Mouse (Mus musculus) liver, embryonic 14.5 days (tissue): ENCODE measurements around the gene Polr3b. TPM values are rescaled to one million over a fixed set of nuclear protein-coding genes. Genes with fewer than 3 reads are reported as not detected.

ENCODE experiments used
- ATAC-seq: fragments of 200-750 bp; cut with Nextera tagmentation; 2 replicates; pipeline ENCODE4 v1.8.0; 2017; ENCODE audit warnings: moderate number of reproducible peaks, mild to moderate bottlenecking, moderate library complexity; ENCODE audit not compliant: insufficient read depth
- DNase-seq, 3 experiments: peaks; one replicate each; pipeline ENCODE4 v3.0.0-alpha.2; 2012 to 2013; ENCODE audit warnings: low read depth in 3 of 3, low spot score in 3 of 3
- H3K27ac ChIP-seq: fragments of 300-500 bp; sonication (generic); 2 replicates; pipeline ENCODE4 v1.5.1; 2014; ENCODE audit warnings: moderate library complexity, mild to moderate bottlenecking, control low read depth, inconsistent platforms
- H3K27me3 ChIP-seq: fragments of 300-500 bp; sonication (generic); 2 replicates; pipeline ENCODE4 v1.6.1; 2014; ENCODE audit warnings: mild to moderate bottlenecking, low read length, moderate library complexity; ENCODE audit not compliant: control insufficient read depth, insufficient read depth
- H3K36me3 ChIP-seq: fragments of 300-500 bp; sonication (generic); replicated peaks from 2 replicates; pipeline ENCODE4 v1.6.1; 2014; ENCODE audit warnings: low read depth; ENCODE audit not compliant: control insufficient read depth, insufficient read depth
- H3K4me1 ChIP-seq, 2 experiments: fragments of 200-500 bp in 1 of 2; fragments of 300-500 bp in 1 of 2; sonication (generic) in 1 of 2; replicated peaks; 2 replicates each; pipeline ENCODE4 v1.6.1; 2012 to 2014; ENCODE audit warnings: antibody characterized with exemption in 1 of 2, inconsistent platforms in 1 of 2, low read length in 1 of 2; ENCODE audit not compliant: control insufficient read depth in 2 of 2, insufficient read depth in 2 of 2
- H3K4me2 ChIP-seq: fragments of 300-500 bp; sonication (generic); 2 replicates; pipeline ENCODE4 v1.6.1; 2014; ENCODE audit warnings: low read depth, mild to moderate bottlenecking, control low read depth, moderate library complexity
- H3K4me3 ChIP-seq, 2 experiments: fragments of 200-500 bp in 1 of 2; fragments of 300-500 bp in 1 of 2; sonication (generic) in 1 of 2; 2 replicates each; pipeline ENCODE4 v1.5.1; 2012 to 2014; ENCODE audit warnings: low read depth in 2 of 2, low read length in 2 of 2, mild to moderate bottlenecking in 2 of 2, control low read depth in 1 of 2, inconsistent platforms in 1 of 2, moderate library complexity in 1 of 2; ENCODE audit not compliant: insufficient read depth in 1 of 2
- H3K9ac ChIP-seq: fragments of 300-500 bp; sonication (generic); replicated peaks from 2 replicates; pipeline ENCODE4 v1.6.1; 2014; ENCODE audit warnings: mild to moderate bottlenecking, control low read depth, moderate library complexity
- H3K9me3 ChIP-seq: fragments of 300-500 bp; sonication (generic); 2 replicates; pipeline ENCODE4 v1.6.1; 2016; ENCODE audit warnings: low read length, mixed read lengths; ENCODE audit not compliant: control insufficient read depth
- CTCF ChIP-seq: IDR thresholded peaks from 2 replicates; pipeline ENCODE4 v1.5.1; 2016; ENCODE audit warnings: antibody characterized with exemption, low read depth, control low read depth
- EP300 ChIP-seq: IDR thresholded peaks from 2 replicates; pipeline ENCODE4 v1.6.1; 2016; ENCODE audit warnings: antibody characterized with exemption, low read depth
- WGBS: fragments of 180-500 bp; shearing (Covaris S2); extraction: QIAGEN DNeasy Blood & Tissue Kit; methylation state at CpG from one replicate; pipeline ENCODE4 v1.1.7; 2014; ENCODE audit not compliant: insufficient replicate concordance; 5-methylcytosine and 5-hydroxymethylcytosine counted together
- polyA plus RNA-seq, 2 experiments: library from polyadenylated mRNA; depleted of rRNA in 1 of 2; stranded (reverse) in 1 of 2; unstranded in 1 of 2; fragments of >200 nt; fragmentation: Nextera tagmentation in 1 of 2; extraction: Ambion mirVana in 1 of 2; gene quantifications; 2 replicates each; pipeline versions ENCODE4 v1.2.1 to v1.2.3; 2012 to 2014

The Polr3b gene
- polyA plus RNA-seq, 2 experiments: 3.7 to 5.8 TPM

DNA sequence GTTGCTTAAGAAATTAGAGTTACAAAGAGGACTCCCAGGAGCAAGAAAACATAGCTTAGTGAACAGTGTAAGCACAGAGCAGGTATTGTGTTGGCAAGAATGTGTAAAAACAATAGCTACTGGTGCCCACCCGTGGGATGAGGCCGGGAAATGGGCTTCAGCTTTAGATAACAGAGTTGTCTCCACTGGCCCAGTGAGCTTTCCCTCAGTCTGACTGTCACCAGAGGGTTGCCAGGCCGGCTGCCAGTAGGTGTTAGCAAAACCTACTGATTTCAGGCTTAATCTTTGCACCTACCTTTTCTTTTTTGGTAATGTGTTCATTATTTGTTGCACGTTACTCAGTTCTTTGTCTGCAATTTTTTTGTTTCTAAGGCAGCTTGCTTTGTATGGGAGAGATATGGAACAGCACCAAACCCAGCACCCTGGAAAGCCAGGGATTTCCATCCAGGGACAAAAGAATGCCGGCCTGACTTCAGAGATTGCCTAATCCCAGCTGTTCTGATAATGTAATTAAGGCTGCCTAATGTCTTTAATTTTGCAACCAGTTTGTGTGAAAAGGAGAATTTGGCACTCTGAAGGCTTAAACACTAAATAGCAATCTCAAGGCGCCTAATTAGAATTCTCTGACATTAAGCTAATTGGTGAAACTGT is 35.5 kb downstream of the Polr3b start:
- DNase-seq (no peak), ATAC-seq (no peak)
- Histone ChIP-seq H3K27ac (no peak overlapping the region), H3K9me3 (no peaks in the 10 kb centered on the region), H3K4me3 (no peak overlapping the region), H3K4me2 (no peak overlapping the region), H3K36me3 (peaks cover 4% of the 10 kb centered on the region; the same call in 1 of the 2 replicates), H3K9ac (no peak overlapping the region), H3K27me3 (no peaks in the 10 kb centered on the region), H3K4me1 (no peaks in the 10 kb centered on the region)
- TF ChIP-seq CTCF (no peak), EP300 (no peak)
- WGBS: 40% methylated on average over 6 of the region's 6 CpGs

DNA sequence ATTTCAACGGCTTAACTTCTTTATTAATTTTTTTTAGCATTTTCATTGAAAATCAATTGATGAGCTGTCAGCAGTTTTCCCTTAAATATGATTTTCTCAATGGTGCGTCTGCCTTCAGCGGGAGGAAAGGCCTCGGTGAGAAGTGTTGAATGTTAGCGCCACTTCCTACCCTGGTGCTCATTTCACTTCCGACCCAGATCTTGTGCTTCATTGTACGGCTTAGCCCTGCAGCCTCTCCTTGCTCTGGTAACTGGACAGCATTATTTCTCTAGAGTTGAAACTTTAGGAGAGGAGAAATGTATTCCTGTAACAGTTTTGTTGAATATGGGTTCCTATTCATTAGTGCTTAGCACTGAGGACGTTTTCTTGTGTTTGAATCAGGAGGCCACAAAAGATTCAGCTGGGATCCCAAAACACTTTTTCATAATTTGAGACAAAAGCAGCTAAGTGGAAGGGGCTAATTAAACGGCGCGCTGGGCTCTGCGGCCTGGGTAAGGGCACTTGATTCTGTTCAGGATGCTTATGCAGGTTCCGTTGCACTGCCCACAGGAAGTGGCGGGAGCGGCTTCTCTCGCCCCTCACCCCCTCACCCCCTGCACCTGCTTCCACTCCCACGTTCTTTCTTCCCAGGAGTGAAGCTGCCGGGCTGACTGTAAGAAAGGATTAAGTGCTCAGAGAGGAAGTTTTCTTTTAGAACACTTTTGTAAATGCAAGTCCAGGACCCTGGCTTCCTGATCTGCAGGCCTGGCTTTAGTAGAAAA is 36.2 kb downstream of the Polr3b start:
- DNase-seq (no peak), ATAC-seq (no peak)
- no peaks in the 10 kb centered on the region for H3K4me1 ChIP-seq
- H3K4me2 ChIP-seq: no peak overlapping the region
- no peaks in the 10 kb centered on the region for H3K27me3 ChIP-seq
- H3K9me3 ChIP-seq: no peaks in the 10 kb centered on the region
- H3K9ac ChIP-seq: no peak overlapping the region
- no peak overlapping the region for H3K4me3 ChIP-seq
- no peak for TF ChIP-seq EP300
- TF ChIP-seq CTCF: no peak
- WGBS: 38% methylated on average over 18 of the region's 18 CpGs
- H3K27ac ChIP-seq: no peak overlapping the region
- no peaks in the 10 kb centered on the region for H3K36me3 ChIP-seq

DNA sequence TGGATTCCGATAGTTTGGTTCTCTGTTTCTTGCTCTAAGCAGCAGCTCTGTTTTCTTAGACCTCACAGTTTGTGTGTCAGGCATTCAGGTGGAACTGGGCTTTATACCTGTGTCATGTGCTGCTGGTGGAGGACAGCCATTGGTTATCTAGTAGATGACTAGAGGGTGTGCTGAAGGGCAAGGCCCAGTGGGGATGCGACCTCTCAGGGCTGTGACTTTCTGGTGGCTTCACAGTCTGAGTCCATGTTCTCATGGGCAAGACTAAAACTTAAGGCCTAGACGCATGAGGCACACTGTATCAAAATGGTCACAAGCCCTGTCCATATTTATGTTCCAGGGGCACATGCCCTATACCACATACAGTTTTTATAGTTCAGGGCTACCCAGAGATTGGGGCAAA is 37.2 kb downstream of the Polr3b start:
- H3K36me3 ChIP-seq: no peaks in the 10 kb centered on the region
- H3K4me2 ChIP-seq: no peak overlapping the region
- 79% methylated on average over 3 of the region's 3 CpGs for WGBS
- no peak overlapping the region for H3K4me3 ChIP-seq
- no peak overlapping the region for H3K9ac ChIP-seq
- DNase-seq (no peak), ATAC-seq (no peak)
- H3K27me3 ChIP-seq: no peaks in the 10 kb centered on the region
- no peaks in the 10 kb centered on the region for H3K4me1 ChIP-seq
- no peak for TF ChIP-seq CTCF
- no peak for TF ChIP-seq EP300
- H3K27ac ChIP-seq: no peak overlapping the region
- no peaks in the 10 kb centered on the region for H3K9me3 ChIP-seq

DNA sequence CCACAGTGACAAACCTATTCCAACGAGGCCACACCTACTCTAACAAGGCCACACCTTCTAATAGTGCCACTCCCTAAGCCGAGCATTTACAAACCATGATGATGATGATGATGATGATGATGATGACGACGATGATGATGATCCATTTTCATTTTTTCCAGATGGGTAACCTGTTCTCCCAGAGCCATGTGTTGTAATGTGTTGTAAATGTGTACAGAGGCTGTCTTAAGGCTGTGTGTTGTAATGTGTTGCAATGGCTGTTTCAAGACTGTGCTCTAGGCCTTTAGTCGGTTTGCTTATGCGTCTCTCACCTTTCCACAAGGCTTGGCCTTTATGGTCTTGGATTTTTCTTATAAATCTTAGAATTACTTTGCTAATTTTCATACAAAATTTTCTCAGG is 40.0 kb downstream of the Polr3b start:
- no peak for TF ChIP-seq EP300
- TF ChIP-seq CTCF: no peak

DNA sequence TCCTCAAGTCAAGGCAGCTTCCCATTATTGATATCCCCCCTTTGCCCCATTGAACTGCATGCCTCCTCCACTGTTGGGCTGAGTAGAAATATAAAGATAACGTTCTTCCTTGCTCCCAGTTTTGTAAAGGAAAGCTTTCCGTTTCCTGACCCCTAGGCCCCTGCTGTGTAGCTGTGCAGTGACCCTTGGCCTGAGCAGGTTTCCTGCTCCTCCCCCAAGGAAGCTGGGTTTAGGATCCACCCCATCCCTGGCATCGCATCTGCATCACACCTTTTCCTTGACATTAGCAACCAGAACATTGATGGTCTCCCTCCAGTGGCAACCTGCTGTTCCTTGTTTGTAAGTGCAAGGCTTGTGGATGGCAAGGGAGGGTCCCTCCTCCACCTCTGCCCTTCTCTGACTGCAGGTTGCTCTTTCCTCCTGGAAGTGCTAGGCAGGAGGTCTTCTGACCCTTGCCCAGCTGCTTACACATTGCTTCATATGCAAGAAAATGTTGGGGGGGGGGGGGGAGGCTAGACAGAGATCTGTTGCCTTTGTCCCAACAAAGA is 43.7 kb downstream of the Polr3b start:
- 58% methylated on average over 3 of the region's 3 CpGs for WGBS
- Histone ChIP-seq H3K27me3 (no peaks in the 10 kb centered on the region), H3K27ac (no peak overlapping the region), H3K9ac (no peak overlapping the region), H3K4me2 (no peak overlapping the region), H3K4me3 (no peak overlapping the region), H3K4me1 (peaks cover 0 to 4% of the 10 kb centered on the region in 2 experiments; a peak in 1 of 4 replicates), H3K9me3 (no peaks in the 10 kb centered on the region), H3K36me3 (no peaks in the 10 kb centered on the region)
- no peak for ATAC-seq
- DNase-seq: no peak
- TF ChIP-seq CTCF: no peak
- TF ChIP-seq EP300: no peak

More for the DNA sequence above, 40.0 kb downstream of the Polr3b start:
- H3K27ac ChIP-seq: no peak overlapping the region
- H3K4me3 ChIP-seq: no peak overlapping the region
- ATAC-seq (no peak), DNase-seq (no peak)
- no peak overlapping the region for H3K4me2 ChIP-seq
- H3K9me3 ChIP-seq: no peaks in the 10 kb centered on the region
- no peak overlapping the region for H3K9ac ChIP-seq
- no peaks in the 10 kb centered on the region for H3K27me3 ChIP-seq
- no peaks in the 10 kb centered on the region for H3K36me3 ChIP-seq
- 79% methylated on average over 6 of the region's 6 CpGs for WGBS
- peaks cover 0 to 4% of the 10 kb centered on the region in 2 experiments; a peak in 1 of 4 replicates for H3K4me1 ChIP-seq
